Mouse (Mus musculus) thymus, postnatal 10 days (tissue): ENCODE results near the gene Spata17.

ENCODE experiments used
- DNase-seq, 2 experiments: peaks; one replicate each; pipeline ENCODE4 v3.0.0; 2021; ENCODE audit warnings: low spot score in 2 of 2

The Spata17 gene

DNA sequence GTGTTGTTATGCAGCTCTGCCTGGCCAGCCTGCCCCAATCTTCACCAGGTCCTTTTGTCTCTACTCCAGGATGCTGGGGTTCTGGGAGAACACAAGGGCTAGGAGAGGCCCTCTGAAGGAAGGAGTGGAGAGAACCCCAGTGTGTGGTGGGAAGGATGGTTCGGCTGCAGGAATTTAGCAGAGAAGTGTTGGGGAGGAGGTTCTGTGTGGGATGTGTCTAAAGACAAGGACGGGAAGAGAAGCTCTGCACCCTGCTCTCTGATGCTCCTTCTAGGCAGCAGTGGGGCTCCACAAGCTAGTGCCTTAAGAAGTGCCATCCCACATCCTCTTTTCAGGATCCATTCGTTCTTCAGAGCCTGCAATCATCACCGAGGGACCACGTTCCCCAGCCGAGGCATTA is 129.2 kb downstream of the Spata17 start:
- DNase-seq, result no peak

DNA sequence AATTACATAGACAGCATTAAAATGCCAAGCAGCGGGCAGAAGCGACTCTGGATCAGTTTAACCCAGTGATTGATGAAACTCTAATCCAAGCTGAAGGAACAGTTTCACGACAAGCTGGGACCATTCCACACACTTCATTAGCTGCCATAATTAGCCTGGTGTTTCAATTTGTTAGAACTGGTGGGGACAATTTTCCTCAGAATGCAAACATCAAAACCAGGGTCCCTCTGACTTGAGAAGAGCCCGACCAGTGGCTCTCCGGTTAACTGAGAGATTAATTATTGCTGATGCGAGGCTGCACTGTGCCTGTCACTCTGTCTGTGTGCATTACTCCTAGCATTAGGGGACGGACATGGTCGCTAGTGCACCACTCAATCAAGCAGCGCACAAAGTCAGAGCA is 137.9 kb downstream of the Spata17 start:
- DNase-seq, result no peak

DNA sequence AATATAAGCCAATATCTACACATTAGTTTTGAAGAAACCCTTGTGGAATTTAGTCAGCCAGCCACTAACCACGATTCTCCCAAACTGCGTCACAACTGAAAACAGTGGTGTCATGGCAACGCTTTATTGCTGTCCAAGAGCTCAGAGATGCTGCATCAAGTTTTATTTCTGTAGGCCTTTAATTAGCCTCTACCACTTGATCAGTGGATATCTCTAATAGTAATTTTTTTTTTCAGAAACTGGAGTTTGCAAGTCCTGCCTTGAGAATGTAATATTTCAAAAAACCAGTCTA is 138.3 kb downstream of the Spata17 start:
- no peak for DNase-seq

DNA sequence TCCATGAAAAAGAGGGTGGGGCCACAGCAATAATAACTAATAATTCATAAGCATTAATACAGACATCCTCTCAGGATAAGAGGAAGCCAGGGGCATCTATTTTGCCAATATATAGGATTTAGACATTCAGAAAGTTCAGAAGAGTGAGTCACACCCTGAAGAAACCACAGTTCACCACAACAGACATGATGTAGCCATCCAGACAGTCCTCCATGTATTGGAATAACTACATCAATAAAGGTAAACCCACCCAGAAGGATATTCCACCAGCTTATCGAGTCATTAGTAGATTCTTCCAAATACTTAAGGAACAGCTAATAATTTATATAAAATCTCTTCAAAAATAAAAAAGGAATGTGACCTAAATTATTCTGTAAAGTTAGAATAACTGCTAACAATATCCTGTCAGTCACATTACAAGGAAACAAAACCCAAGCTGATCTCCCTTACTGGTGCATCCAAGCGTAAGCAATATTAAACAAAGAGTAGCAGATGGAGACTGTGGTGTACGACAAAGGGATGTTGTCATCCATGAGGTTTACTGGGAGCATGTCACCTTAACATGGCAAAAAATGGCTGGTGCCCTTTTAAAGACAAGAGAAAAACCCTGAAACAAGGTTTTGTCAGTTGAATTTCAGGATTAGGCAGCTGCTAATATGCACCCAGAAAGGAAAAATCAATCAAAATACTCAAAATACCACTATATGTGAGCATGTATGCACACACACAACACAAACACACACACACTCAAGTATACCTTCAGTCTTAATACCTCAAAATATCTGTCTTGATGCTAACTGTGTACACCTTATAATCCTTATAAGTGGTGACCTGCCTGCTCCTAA is 138.8 kb downstream of the Spata17 start:
- DNase-seq, result no peak

DNA sequence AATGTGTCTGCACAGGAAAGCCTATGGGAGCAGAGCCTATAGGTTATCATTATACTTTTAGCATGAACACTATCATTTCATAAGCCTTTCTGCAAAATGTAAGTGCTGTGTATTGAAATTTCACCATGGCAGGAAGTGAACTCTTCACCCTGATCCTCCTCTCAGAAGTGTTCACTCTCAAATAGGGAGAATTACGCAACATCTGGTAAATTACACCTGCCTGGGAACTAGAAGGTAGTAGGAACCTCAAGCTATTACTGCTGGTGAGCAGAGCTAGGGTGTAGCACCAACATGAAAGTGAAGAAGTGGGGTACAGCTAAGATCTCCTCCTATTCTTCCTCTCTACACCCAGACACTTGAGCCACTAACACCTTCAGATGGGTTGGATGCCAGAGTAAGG is 155.4 kb downstream of the Spata17 start:
- no peak for DNase-seq

DNA sequence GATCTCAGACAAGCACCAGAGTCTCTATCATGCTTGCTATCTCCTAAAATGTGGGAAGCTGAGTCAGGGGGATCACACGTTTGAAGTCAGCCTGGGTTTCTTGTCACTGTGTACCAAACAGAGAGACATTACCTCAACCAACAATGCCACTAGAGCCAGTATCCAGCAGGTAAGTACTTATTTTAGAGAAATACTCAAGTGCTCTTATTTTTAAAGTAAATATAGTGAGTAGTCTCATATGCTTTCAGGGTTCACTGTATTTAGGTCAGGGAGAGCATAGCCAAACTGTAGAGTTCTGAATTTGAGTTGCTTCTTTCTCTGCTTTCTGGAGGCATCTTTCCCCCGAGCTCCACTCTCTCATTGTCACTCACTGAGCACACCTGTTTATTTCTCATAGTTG is 160.9 kb downstream of the Spata17 start:
- no peak for DNase-seq

DNA sequence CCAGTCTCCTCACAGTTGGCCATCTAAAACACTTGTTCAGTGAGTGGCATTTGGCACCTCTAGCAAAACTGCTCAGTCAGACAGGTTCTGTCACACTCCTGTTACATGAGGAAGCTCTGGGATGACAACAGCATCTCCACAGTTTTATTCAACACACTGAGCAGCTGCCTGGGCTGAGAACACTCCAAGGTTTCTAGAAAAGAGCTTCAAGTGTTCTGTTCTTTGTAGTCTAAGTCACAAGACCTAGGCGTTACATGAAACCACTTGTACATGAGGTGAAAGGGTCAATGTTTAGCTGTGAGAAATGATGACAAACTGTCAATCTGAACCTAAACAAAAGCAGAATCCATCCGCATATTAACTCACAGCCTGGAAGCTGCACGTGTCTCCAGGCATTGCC is 161.4 kb downstream of the Spata17 start:
- no peak for DNase-seq

DNA sequence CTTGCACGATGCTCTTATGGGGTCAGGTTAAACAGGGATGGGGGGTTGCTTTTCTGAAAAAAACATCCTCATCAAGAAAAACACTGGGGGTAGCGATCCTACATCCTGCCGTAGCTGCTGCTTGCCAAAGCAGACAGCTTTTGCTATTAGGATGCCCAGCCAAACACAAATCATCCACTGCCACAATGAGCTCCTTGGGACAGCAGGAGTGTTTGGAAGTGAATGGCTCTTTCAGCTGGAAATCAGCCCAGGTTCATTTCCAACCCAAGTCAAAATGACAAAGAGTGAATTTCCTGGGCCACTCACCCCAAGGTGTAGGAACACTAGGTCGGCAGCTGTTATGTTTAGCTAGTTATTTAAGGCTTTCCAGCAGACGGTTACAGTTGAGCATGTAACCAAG is 162.7 kb downstream of the Spata17 start:
- DNase-seq, result no peak

DNA sequence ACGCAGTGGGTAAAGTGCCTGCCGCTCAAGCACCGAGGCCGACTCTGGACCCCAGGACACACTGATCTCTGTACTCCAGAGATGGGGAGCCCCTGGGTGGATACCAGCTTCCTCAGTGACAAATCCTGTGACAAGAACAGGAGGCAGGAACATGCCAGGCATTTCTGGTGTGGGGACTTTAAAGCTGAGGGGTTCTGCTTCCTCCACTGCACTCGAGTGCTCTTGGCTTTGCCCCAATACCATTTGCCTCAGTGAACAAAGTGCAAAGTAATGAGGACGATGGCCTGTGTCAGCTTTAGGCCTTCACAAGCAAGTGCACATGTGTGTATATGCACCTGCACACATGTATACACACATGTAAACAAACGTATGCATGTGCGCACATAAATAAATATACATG is 164.0 kb downstream of the Spata17 start:
- DNase-seq, result no peak

DNA sequence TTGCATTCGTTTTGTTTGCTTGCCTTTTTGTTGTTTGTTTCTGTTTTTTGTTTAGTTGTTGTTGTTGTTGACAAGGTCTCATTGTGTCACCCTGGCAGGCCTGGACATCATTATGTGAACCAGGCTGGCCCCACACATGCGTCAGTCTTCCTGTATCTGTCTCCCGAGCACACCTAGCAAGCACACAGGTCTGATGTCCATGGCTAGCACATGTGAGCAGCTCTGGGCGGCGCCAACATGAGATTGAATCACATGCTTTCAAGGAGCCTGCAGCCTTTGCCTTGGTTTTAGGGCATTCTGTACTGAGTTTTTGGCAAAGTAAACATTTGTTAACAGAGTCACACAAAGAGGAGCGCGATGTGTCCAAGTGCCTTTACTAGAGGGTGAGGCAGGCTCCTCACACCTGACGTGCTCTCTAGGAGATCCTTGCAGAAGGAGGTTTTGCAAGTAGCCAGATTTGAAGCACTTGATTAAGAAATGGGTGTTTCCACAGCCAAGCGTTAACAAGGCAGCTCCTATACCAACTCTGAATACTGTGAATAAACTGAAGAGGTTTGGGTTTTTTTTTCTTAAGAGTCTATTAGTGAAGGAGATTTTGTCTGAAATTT is 166.5 kb downstream of the Spata17 start:
- no peak for DNase-seq

DNA sequence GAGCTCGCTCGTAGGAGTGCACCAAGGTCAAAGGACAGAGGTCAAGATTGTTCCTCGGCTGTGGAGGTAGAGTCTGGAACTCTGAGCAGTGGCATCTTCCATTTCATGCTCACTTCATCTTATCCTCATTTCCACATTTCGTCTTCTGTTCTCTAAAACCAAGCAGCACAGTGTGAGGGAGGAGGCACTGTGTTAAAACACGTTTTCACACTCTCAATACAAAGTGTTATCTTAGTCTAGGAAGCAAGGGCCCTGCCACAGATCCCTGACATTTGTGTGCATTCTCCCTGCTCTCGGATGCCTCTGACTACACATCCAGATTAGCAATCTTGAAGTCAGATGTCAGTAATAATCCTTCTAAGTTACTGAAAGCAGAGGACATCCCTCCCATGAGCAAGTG is 170.5 kb downstream of the Spata17 start:
- DNase-seq, result no peak

DNA sequence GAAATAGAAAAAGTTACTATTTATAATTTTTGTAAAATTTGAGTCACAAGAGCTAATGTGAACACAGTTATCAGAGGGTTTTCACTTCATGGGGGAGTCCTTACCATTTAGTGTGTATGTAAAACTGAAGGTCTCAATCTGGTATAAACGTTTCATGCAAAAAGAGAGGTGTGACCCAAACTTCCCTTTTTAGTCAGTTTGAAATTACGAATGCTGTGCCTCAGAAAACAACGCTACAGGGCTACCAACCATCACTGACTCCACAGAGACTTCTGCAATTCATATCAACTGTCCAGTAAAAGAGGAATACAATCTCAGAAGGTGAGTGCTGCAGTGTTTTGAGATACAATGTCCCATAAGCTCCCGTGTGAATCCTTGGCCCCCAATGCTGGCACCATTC is 175.5 kb downstream of the Spata17 start:
- DNase-seq, result no peak

DNA sequence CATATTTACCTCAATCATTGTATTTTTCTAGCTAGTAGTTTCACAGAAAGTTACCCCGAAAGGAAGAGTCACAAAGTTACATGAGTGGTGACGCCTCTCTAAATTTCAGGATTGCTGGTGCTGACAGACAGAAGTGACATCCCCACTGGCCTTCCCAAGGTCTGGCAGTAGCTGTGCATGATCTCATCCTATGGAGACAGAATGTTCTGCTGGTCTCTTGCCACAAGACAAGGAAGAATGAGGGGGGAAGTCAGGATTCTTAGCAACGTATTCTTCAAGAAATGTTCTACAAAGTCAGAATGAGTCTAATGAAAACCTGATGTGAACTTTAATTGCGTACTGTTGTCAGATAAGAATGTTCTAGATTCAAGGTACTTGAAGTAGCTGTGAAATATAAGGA is 179.5 kb downstream of the Spata17 start:
- no peak for DNase-seq

DNA sequence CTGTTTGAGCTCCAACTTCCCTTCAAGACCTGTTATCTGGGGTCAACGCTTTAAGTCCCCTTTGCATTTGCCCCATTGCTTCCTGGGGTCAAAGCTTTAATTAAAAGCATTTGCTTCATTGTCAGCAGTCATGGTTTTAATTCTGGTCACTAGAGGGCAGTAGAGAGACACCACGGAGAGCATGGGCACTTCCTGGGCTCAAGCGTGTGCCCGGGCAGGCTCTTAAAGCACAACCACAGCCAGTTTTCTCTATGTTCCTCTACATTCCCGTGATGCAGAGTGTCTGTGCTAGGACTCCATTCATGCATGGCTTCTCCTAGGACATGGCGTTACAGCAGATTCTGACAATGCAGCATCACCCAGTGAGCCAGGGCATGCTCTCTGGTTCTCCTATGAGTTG is 183.5 kb downstream of the Spata17 start:
- DNase-seq, result peak in 1 of 2 experiments; percentile 43

DNA sequence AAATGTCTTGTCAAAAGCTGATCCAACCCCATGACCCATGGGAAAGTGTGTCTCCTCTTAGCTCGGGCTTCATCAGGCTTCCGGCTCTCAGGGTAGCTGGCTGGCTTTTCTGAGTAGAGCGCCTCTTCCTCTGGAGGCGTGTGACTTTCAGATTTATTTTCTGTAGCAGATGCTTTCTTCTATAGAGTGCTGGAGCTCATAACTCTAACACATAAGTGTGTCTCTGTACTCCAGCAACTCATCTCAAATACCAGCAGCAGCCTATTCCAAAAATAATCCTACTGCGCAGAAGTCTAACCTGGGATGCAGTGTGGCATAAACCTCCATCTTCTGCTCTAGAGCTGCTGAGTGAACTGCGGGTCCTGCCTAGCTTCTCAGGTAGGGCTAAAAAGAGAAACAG is 186.4 kb downstream of the Spata17 start:
- no peak for DNase-seq

DNA sequence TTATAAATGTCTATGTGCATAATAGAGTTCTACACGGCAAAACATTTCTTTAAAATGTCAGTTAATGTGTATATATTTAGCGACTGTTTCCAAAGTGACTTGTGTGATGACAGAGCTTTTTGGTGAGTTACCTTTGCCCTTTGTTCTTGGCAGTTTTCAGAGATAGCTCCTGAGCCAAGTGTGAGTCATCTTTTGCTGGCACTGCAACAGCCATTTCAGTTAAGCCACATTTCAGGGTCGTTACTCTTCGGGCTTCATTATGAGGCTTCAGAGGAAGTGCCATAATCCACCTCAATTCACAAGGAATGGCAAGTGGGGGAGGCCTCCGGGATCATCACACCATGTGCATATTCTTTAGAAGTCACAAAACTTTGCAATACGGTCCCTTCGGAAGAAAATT is 195.3 kb downstream of the Spata17 start:
- DNase-seq, result no peak

DNA sequence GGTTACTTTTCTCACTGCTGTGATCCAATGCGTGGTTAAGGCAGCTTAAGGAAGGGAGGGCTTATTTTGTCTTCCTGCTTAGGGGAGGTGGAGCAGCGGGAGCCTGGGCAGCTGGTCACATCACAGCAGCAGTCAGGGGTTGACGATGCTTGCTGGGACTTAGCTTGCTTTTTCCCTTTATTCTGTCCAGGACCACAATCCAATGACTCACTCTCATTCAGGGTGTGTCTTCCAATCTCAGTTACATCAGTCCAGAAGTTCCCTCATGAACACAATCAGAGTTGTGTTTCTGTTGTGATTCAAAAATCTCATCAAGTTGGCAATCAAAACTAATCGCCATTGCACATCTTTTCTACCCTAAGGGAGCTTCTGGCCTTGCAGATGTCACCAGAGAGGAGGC is 199.1 kb downstream of the Spata17 start:
- DNase-seq, result no peak

DNA sequence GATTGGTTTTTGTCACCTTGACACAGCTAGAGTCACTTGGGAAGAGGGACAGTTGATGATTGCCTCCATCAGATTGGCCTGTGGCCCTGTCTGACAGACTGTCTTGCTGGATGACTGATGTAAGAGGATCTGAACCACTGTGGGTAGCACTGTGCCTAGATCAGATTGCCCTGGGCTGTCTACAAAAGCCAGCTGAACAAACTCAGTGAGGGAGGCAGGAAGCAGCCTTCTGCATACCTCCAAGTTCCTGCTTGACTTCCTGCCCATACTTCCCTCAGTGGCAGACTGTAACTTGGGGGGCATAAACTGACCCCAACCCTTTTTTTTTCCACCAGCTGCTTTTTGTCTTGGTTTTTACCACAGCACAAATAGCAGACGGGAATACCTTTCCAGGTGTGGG is 199.6 kb downstream of the Spata17 start:
- DNase-seq, result no peak

DNA sequence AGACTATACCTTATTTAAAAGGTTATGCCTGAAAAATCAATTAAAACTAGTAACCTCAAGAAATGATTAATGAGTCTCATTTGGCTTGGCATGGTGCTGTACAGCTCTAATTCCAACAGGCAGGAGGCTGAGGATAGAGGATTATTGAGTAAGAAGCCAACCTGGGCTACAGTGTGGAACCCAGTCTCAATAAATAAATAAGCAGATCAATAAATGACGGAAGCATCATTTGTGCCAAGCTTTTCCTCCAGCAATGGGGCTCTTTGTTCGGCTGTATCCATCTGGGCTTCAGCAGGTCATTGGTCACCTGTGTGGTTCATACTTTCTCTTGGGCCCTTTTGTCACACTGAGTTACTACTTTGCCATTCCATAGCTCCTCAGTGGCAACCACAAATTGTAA is 201.1 kb downstream of the Spata17 start:
- no peak for DNase-seq

DNA sequence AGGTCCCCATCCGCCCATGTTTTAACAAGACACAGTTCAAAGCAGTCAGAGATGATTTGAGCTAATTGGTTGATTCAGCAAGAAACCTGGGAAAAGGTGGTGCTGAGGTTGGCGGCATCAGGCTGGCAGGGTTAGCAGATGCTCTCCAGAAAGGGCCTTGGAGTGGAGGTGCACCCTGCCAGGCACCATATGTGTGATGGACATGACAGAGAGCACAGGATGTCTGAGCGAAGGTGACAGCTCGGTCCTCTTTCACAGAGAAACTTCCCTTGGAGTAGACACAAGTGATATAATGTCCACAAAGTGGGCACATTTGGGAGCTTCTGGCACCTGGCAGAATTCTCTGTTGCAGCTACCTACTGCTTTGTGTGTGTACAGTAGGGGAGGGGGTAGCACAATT is 203.7 kb downstream of the Spata17 start:
- DNase-seq, result no peak

DNA sequence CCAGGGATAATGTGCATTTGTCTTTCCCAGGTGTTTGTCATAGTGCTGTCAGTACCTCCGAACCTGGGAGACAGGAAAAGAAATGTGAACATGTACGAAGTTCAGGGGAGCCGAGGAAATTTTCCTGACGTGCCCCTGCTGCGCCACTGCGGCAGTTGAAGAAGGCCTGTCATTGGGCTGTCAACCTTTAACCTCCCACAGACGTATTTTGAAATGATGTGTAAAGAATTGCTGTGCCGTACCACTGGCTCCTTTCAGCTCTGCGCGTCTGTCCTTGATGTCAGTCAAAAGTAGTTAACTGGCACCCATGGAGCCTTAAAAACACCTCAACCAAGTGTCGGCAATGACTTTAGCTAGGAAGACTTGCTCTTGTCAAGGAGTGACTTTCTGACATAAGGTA is 205.2 kb downstream of the Spata17 start:
- DNase-seq, result no peak

DNA sequence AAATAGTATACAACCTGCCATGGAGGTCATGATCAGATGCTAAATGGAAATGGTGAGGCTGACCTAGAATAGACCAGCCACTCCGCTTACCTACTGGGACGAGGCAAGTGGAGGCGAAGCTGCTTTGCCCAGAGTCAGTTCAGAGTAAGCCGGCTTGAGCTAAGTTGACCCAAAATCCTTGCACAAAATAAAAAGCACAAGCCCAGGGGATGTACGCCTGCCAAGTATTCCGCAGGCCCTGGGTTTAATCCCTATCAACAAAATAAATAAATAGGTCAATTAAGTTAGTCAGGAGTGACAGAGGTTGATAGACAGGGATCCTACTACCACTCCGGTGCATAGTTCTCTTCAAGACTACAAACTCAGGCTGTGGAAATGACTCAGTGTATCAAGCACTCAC is 207.0 kb downstream of the Spata17 start:
- DNase-seq, result no peak

DNA sequence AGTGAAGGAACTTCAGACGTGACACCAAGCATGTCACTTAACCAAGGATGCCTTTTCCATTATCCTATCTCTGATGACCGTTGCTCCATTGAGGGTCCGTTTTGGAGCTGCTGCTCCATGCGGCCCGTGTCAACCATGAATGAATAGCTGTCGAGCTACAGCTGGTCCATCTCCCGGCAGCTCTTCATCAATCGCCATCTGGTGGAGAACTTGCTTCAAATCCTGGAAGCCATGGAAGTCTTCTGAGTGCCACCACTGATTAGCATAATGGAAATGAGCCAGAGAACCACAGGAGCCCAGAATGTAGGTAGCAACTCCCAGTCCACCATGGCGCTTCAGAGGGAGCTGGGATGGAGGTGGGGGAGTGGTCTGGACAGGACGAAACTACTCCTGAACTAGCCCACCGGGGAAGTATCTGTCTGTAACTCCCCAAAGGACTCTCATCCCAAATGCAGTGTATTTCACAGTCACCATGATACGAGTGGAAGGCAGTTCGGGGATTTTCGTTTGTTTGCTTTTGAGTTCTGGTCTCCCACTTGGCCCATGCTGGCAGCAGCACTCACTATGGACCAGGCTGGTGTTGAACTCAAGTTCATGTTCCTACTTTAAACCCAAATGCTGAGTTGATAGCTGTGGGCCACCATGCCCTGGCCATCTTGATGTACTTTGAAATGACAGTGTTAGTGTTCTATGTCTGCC is 208.9 kb downstream of the Spata17 start:
- DNase-seq, result no peak
